Mouse (Mus musculus) intestine, embryonic 16.5 days (tissue): ENCODE data around the gene Ppa1. TPM values are rescaled to one million over a fixed set of nuclear protein-coding genes. Genes with fewer than 3 reads are reported as not detected.

ENCODE experiments used
- ATAC-seq: fragments of 200-750 bp; cut with Nextera tagmentation; 2 replicates; pipeline ENCODE4 v1.8.0; 2017; ENCODE audit warnings: moderate TSS enrichment, moderate library complexity
- H3K27ac ChIP-seq: fragments of 300-500 bp; sonication (generic); 2 replicates; pipeline ENCODE4 v1.5.1; 2014; ENCODE audit warnings: mild to moderate bottlenecking, low read length
- H3K27me3 ChIP-seq: fragments of 300-500 bp; sonication (generic); replicated peaks from 2 replicates; pipeline ENCODE4 v1.6.1; 2014; ENCODE audit warnings: low read length, control low read depth, mixed read lengths; ENCODE audit not compliant: control insufficient read depth, insufficient read depth
- H3K36me3 ChIP-seq: fragments of 300-500 bp; sonication (generic); 2 replicates; pipeline ENCODE4 v1.6.1; 2014; ENCODE audit warnings: low read length, control low read depth; ENCODE audit not compliant: control insufficient read depth, insufficient read depth
- H3K4me1 ChIP-seq: fragments of 300-500 bp; sonication (generic); 2 replicates; pipeline ENCODE4 v1.6.1; 2014; ENCODE audit warnings: low read length, control low read depth, mixed read lengths; ENCODE audit not compliant: control insufficient read depth, insufficient read depth
- H3K4me2 ChIP-seq: fragments of 300-500 bp; sonication (generic); 2 replicates; pipeline ENCODE4 v1.6.1; 2014; ENCODE audit warnings: low read depth, low read length, control low read depth
- H3K4me3 ChIP-seq: fragments of 300-500 bp; sonication (generic); 2 replicates; pipeline ENCODE4 v1.5.1; 2014; ENCODE audit warnings: mild to moderate bottlenecking, low read length
- H3K9ac ChIP-seq: fragments of 300-500 bp; sonication (generic); 2 replicates; pipeline ENCODE4 v1.6.1; 2014; ENCODE audit warnings: low read depth, low read length
- H3K9me3 ChIP-seq: fragments of 300-500 bp; sonication (generic); 2 replicates; pipeline ENCODE4 v1.6.1; 2016; ENCODE audit warnings: low read length, control low read depth; ENCODE audit not compliant: control insufficient read depth
- WGBS: fragments of 180-500 bp; shearing (Covaris S2); extraction: QIAGEN DNeasy Blood & Tissue Kit; methylation state at CpG from one replicate; pipeline ENCODE4 v1.1.7; 2014; 5-methylcytosine and 5-hydroxymethylcytosine counted together
- polyA plus RNA-seq: library from polyadenylated mRNA; unstranded; fragments of >200 nt; fragmentation: Nextera tagmentation; extraction: Ambion mirVana; gene quantifications from 2 replicates; pipeline ENCODE4 v1.2.1, GENCODE M21; 2015

Gene Ppa1
- polyA plus RNA-seq, 1 experiment from 2014 or later, result 233 TPM

DNA sequence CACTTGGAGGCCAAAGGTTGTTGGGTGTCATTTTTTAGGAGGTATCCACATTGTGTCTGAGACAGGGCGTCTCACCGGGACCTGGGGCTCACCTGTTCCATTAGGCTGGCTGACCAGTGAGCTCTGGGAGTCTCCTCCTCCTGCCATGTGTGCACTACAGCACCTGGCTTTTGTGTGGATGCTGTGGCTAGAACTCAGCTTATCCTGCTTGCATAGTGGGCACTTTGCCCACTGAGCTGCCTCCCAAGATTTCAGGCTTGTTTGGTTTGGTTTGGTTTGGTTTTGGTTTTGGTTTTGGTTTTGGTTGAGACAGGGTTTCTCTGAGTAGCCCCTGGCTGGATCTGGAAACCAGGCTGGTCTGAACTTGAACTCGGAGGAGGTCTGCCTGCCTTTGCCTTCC is 73.9 kb downstream of the Ppa1 start:
- Histone ChIP-seq H3K9ac (no peak overlapping the region), H3K4me3 (no peak overlapping the region), H3K4me1 (no peaks in the 10 kb centered on the region), H3K36me3 (no peaks in the 10 kb centered on the region), H3K27ac (no peak overlapping the region), H3K4me2 (no peak overlapping the region), H3K9me3 (no peaks in the 10 kb centered on the region), H3K27me3 (no peaks in the 10 kb centered on the region)
- 86% methylated on average over 3 of the region's 3 CpGs for WGBS
- no peak for ATAC-seq

GRCm38 (mm10) chr10:61723271-61723670 is 74.9 kb downstream of the Ppa1 start:
- Histone ChIP-seq H3K27me3 (no peaks in the 10 kb centered on the region), H3K4me3 (no peak overlapping the region), H3K9me3 (no peaks in the 10 kb centered on the region), H3K27ac (no peak overlapping the region), H3K4me1 (no peaks in the 10 kb centered on the region), H3K4me2 (no peak overlapping the region), H3K36me3 (peaks cover 1% of the 10 kb centered on the region; the same call in 1 of the 2 replicates), H3K9ac (no peak overlapping the region)
- WGBS, result 73% methylated on average over 6 of the region's 6 CpGs
- no peak for ATAC-seq

Other genes starting within 250 kb of the Ppa1 start
- 0.15 and 0.16 TPM in 2 replicates for gene Nodal, start 230.6 kb upstream of the Ppa1 start, polyA plus RNA-seq
- 59.6 and 64.1 TPM in 2 replicates for gene Eif4ebp2, start 195.9 kb upstream of the Ppa1 start, polyA plus RNA-seq
- gene Lrrc20, start 172.8 kb upstream of the Ppa1 start, polyA plus RNA-seq, result 5.8 TPM in 2 replicates
- 0.05 and 0.16 TPM in 2 replicates for gene Npffr1, start 53.1 kb upstream of the Ppa1 start, polyA plus RNA-seq
- gene Sar1a, start 31.7 kb downstream of the Ppa1 start, polyA plus RNA-seq, result 169 and 178 TPM in 2 replicates
- gene Tysnd1, start 47.0 kb downstream of the Ppa1 start, polyA plus RNA-seq, result 21.5 and 27.6 TPM in 2 replicates
- 21.1 and 22.5 TPM in 2 replicates for gene Aifm2, start 66.7 kb downstream of the Ppa1 start, polyA plus RNA-seq
- gene H2afy2, start 135.6 kb downstream of the Ppa1 start, polyA plus RNA-seq, result 66.9 and 76.8 TPM in 2 replicates